Mouse (Mus musculus) adrenal gland, adult 18-20 months (tissue): ENCODE measurements around the gene Met. TPM values are rescaled to one million over a fixed set of nuclear protein-coding genes. Genes with fewer than 3 reads are reported as not detected.

Source experiments
- DNase-seq, 2 experiments: peaks; one replicate each; pipeline ENCODE4 v3.0.0; 2021 to 2022; ENCODE audit warnings: low spot score in 2 of 2
- total RNA-seq, 2 experiments: library from RNA; stranded (reverse); gene quantifications; 1 replicate in 1 of 2; 2 replicates in 1 of 2; pipeline ENCODE4 v1.2.3; 2021

Gene Met
- total RNA-seq, 2 experiments from 2014 or later, result 8.1 to 10.5 TPM

DNA sequence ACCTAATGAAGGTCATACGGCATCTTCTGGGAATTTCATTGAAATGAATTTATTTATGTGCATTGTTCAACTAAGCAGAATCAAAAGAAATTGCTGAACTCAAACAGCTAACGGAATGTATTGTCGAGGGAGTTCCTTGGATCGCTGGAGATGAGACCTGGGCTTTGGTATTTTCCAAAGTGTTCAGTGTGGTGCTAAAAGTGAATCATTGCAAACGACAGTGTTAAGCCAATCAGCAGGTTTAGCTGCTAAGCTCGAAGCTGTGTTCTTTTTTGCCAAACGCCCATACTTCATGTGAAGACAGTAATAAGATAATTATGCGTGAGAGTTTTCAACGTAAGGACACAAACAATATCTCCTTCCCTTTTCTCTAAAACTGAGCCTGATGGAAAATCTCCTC, 82.7 kb downstream of the Met start:
- no peak for DNase-seq

DNA sequence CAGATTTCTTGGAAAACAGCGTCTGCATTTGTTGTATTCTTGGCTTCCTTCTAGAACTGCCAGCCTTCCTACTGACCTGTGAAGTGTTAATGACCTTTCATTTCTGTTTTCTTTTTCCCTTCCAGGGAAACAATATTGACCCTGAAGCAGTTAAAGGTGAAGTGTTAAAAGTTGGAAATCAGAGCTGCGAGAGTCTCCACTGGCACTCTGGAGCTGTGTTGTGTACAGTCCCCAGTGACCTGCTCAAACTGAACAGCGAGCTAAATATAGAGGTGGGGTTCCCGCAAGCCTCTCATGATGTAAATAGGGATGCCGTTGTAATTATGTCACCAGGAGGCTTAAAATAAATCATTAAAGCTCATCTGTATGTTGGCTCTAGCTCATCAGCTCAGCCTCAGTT, 83.2 kb downstream of the Met start:
- DNase-seq, result no peak

DNA sequence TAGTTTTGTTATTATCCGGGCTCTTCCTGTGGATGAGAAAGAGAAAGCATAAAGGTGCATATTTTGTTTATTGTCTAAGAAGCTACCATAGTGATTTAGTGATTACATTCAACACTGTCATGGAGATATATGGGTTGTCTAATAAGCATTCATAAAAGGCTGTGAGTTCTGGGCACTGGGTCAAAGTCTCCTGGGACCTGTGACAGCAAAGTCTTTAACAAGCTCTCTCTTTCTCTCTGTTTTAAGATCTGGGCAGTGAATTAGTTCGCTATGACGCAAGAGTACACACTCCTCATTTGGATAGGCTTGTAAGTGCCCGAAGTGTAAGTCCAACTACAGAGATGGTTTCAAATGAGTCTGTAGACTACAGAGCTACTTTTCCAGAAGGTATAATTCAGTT, 85.2 kb downstream of the Met start:
- DNase-seq, result no peak

DNA sequence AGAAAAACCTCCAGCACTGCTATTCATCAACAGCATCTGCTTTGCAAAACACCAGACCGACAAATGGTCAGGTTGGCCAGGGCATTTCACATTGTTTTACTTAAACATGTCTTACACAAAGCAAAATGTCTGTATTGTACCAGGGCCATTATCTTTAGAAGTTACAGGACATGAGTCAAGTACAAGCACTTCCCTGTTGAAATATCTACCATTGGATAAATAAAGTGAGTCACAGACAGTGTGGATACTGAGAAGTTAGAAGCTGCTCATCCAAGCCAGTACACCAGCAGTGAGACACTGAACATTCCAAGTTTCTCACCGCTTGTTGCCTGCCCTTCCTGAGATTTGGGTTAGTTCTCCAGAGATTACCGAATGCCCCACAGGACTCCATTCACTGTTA, 86.0 kb downstream of the Met start:
- DNase-seq, result no peak

DNA sequence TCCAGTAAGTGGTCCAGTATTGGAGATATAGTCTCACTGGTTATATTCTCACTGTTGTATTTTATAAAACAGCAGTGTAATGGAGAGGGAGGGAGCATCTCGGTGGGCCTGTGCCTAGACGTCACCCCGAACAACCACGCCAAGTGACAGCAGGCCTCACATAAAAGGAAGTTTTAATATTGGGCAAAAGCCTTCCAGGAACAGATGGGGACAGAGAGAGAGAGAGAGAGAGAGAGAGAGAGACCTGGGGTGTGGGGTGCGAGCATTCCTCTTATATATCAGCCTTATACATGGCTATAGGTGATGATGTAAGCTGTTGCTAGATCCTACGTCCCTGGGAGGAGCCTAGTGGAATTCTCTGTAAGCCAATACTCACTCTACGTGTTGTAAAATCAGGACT, 90.7 kb downstream of the Met start:
- DNase-seq, result no peak

DNA sequence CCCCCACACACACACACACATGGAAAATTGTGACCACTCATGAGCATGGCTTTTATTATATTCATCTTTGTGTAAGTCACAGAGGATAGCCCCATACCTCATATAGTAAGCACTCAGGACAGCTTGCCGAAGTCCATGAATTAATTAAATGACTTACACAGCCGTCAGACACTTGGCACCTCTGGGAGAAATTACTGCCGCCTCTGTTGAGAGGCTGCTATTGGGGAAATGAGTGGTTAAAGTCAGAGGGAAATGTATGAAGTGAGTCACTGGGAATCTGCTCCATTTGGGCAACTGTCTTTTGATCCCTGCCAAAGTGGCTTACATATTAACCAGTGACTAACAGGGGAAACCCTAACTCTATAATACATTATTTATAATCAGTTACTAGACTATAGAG, 91.2 kb downstream of the Met start:
- no peak for DNase-seq

DNA sequence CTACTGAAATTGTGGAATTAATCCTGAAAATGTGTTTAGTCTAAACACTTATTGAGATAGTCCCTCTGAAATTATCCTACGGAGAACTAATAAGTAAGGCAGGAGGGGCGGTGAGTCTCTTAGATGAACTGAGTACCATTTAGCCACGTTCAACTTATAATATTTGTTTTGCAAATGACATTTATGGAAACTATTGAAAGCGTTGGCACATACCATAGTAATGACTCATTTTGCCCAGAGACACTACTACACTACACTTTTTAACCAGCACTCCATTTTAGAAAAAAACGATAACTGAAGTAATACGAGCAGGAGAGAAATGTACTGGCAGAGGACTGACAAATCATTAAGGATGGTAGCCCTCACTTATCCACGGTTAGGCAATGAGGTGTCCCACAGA, 92.1 kb downstream of the Met start:
- DNase-seq, result no peak

DNA sequence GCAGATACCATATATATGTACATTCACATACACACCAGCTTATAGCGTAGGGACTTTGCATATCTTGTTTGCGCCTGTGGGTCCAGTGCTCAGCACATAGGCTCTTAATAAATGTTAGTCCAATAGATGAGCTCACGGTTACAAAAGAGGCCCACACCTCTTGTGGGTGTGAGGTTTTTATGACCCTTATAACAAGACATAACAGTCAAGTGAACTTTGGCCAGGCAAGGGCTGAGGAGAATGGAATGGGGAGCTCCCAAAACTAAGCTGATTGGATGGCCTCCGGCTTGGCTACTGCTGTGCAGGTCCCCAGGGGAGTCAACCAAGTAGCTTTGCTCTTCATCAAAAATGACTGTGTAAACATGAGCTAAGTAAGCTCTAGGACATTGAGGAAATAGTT, 96.1 kb downstream of the Met start:
- no peak for DNase-seq

DNA sequence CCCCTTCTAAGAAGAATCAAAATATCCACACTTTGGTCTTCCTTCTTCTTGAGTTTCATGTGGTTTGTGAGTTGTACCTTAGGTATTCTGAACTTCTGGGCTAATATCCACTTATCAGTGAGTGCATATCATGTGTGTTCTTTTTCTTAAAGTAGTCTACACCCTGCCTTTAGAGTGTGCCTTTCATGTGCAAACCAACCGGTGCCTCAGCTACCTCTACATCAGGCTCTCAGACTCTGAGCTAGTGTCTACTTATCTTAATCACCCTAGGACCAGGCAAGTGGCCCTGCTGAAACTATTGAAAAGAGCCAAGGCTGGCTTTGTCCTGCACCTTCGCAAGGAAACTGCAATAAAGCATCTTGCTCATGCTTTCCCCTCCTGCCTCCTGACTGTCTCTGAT, 97.7 kb downstream of the Met start:
- DNase-seq, result no peak

DNA sequence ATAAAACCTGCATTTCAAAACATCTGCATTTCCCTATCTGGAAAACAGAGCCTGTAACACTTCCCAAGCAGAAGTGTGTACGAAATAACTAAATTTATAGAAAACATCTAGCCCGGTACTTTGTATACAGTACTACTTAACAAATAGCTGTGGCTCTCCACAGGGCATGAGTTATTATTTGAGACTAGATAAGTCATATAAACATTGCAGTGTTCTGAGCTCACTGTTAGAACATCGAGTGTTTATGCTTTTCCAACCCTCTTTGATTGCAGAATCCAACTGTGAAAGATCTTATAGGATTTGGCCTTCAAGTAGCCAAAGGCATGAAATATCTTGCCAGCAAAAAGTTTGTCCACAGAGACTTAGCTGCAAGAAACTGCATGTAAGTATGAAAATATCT, 98.3 kb downstream of the Met start:
- DNase-seq, result no peak

DNA sequence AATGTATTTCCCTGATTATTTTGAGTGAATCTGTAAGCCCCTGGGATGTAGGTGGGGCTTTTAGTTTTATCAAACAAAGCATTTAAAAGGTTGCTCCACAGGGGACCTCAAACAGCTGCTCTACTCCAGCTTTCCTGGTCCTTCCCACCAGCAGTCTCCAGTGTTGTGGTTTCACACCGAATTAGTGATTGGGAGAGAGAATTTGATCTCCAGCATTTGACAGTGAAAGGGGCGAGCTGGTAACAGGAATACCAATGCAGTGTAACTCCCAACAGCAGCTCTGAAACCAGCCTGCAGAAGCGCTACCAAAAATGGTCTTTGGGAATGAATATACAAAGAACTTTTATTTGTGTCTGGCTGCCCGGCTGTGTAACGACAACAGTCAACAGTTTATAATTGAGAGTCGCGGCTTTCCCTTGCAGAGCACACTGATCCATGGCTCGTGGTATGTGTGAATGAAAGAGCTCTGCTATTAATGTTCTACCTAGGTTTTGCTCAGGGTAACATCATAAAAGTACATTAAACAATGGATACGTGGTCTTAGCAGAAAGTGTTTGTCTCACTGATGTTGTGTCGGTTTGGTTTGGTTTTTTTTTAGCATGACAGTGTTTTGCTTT, 99.0 kb downstream of the Met start:
- DNase-seq, result no peak

DNA sequence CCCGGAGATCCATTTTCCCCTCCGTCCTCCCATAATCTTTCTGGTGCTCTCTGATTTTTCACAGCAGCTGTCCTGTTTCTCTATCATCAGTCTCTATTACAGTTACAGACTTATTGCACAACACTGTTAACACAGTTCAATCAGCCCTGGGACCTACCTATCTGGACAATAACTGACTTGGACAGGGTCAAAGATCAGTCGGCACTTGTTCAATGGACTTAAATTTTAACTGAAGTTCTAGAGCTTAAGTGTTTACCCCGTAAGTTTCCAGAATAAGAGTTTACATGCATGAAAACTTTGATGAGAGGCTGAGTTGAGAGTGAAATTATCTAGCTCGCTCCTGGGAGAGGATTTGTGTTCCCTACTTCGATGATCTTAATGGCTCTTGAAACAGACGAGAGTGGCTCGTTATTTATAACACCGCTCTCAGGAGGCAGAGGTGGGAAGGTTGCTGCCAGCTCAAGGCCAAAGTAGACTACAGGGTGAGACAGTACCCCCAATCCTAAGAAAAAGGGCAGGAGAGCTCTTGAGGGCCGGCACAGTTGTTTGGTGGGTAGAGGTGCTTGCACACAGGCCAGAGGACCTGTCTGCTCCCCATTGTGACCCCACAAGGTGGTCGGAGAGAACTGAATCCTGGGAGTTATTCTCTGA, 105.2 kb downstream of the Met start:
- no peak for DNase-seq

DNA sequence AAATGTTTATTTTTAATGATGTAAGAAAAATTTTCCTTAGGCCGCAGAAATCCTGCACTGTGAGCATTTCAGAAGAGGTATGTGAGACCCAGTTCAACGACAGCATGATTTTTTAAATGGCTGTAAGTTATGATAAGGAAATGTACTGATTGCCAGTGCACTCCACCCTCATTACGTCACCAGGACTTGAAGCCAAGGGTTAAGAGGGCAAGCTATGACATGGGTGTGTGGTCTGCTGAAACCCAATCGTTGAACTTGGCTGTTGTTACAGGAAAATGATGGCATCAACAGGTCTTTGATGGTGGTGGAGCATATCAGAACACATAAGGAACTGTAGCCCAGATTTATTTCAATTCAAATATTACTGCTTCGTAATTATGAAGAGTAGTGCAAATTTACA, 109.6 kb downstream of the Met start:
- DNase-seq, result no peak

DNA sequence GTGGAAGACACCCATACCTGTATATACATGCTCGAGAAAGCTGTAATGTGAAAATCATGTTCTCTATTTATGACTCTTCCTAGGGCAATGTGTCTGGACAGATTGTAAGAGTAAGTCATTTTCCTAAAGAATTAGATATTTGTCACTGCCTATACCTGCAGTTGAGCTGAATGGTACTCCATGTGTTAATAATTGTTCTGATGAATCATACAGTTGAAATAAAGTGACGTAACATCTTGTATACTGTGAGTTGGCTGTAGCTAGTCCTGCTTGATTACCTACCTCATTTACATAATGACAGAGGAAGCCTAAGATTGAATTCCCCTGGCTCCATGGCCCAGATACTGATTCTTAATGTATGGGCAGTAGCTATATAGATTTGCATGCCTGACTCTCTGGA, 110.1 kb downstream of the Met start:
- DNase-seq, result no peak

DNA sequence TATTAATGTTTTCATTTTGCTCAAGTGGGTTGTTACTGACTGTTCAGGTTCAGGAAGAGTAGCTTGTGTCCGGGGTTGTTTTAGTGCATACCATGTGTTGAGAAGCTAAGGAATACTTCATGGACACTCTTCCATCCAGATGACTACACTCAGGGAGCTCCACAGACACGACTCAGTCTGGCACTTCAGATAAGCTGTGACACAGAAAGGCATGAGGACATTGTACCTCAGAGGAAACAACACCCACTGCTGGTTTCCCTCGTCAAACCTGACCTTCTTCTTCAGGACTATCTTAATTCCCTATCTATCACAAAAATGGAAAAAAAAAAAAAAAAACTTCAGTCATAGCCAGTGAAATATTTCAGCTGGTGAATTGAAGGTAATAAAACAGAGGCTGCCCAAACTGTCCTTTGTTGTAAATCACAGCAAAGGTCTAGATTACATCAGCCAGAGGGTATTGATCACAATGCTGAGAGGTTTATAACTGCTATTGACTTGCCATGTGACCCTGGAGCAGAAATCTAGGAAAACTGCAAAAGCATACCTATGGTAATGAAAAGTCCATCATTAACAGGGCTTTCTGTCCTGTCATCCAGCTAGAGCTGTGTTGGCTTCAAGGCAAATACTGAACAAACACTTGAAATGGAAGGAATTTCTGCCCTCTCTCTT, 114.6 kb downstream of the Met start:
- no peak for DNase-seq

DNA sequence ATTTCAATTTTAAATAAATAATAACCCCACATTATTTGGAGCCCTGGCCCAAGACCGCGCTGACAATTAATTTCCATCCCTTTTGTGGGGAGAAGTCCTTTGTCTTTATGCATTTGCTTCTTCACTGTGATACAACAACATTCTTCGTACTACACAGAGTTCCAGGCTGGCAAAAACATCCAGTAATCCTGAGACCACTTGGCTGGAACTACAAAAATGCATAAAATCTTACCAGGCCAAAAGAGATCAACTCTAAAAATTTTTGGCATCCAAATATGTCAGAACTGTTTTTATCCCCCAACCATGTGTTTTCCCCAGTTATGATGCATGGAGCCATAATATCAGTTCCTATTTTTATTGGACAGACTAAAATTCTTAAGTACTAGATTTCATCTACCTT, 116.7 kb downstream of the Met start:
- no peak for DNase-seq

DNA sequence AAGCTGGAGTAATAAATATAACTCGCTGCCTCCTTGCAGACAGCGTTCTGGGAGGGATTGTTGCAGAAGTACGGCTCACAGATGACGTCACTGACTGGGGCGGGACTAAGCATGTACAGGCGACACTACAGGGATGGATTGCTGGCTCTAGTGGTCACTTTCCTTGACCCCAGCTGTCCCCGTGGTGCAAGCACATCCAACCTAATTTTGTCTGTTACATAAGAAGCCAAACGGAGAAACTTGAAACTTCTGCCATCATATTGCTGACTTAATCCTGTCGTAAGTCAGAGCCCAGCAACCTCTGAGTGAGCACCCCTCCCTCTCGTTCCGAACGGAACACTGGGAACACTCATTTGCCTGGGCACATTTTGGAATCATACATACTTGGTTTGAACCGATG, 120.4 kb downstream of the Met start:
- peak; percentile 55 to 58 for DNase-seq

DNA sequence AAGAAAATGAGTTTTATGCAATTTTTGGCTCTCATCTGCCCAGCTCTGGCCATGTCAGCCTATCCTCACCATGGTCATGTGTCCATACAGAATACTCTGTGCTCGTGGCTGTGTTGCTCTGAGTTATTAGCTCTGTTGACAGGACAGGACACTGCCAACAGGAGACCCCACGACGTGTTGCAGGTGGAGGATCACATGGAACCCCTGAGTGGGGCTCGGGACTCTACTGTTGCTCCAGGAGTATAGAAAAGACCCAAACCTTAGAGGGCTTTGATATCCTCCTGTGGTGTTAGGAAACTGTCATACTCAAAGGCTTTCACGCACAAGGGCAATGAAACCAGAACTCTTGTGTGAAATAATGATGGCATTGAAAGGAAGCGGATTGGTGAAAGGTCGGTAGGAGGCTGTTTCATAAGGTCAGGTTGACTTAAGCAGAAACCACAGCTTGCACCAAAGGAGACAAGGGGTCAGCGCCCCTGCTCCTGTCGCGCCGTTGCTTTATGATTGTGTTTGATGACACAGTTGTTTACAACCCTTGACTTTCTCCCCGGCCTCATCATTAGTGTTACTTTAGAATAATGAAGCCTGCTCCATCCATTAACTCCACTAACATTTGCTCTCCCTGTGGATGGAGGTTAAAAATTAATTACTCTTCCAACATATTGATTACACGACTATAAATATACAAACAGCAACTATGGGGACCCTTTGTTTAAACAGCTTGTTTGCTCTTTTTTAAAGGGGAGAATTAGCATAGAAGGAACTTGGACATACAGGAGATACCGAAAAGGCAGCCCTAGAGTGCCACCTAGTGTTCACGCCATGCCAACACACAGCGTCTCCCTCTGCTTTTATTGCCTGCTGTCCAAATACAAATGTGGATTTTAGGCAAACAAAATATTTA, 125.7 kb downstream of the Met start:
- peak; percentile 71 to 75 for DNase-seq

DNA sequence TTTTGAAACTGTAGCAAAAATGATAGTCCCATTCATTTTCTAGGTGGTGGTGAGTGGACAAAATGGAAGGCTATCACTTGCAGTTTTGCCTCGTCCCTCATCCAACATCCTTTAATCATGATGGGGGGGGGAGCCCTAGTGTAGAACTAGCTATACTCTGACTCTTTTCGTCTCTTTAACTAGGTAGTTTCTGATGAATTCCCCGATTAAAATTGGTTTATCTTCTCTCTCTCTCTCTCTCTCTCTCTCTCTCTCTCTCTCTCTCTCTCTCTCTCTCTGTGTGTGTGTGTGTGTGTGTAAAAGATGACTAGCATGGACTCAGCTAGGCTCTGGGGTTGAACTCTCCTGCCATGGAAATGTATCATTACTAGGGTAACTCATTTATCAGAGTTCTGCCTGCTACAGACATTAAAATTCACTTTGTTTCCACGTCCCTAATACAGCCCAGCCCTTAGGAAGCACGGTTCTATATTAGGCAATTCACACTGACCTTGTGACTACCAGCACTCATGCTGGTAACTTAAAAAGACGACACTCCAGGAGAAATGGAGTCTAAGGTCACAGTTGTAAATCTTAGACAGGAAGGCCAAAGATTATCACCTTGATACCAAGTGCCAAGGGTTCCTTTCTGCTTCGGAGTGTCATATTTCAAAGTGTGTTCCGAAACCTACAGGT, 126.5 kb downstream of the Met start:
- no peak for DNase-seq

DNA sequence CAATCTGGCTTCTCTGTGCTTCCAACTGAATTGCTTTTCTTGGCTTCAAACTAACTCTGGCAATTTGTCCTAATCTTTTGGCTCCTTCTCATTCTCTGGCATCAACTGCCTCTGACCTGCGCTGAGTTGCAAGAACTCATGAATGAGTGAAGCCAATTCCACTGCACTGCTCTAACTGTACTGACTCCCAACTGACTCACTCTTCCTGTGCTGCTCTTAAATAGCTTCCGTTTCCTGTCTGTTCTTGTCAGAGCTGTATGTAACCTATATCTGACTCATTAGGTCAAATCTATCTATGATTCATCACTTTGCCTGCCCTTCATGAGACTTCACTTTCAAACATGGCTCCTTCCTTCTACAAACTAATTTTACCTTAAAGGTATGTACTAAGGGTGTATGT, 130.4 kb downstream of the Met start:
- DNase-seq, result no peak
